Mouse (Mus musculus): ENCODE measurements around the gene Ksr1.

DNA sequence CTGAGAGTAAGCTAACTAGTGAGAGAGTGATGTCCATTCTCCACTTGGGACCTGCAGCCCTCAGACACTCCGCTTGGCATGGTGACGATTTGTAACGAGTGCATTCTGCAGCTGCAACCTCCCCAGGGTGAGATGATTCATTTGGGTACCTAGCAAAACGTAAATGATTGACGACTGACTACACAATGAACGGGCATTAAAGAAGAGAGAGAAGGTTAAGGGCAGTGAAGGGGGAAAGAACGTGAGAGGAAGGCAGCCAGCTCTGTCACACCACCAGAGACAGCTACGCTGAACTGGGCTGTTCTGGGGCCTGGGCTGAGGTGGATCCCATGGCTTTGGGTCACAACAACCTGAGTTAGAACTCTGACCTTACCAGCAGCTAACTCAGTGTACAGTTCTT, 81.9 kb downstream of the Ksr1 start:
- no peak for TF ChIP-seq CTCF (IDR thresholded peaks at IDR 0.05; ENCODE audit: borderline replicate concordance, control insufficient read depth, extremely low read depth, insufficient read depth, low read length, poor library complexity)
- TF ChIP-seq POLR2A (IDR thresholded peaks at IDR 0.05; ENCODE audit: control insufficient read depth, extremely low read depth, insufficient read depth, low read length, poor library complexity): no peak
